Mouse (Mus musculus): ENCODE data around the gene Nagk. TPM values are rescaled to one million over a fixed set of nuclear protein-coding genes. Genes with fewer than 3 reads are reported as not detected.
A peak's percentile ranks its signal among the peaks of the same experiment; 100 is the strongest.

The Nagk gene
- total and polyA plus RNA-seq, 2 experiments from 2014 or later, result 70.0 to 92.0 TPM

- Histone ChIP-seq H3K4me3 (ENCODE audit: low read length) (peak overlapping the region; percentile 16), H3K4me2 (ENCODE audit: low read depth, low read length) (peak overlapping the region; percentile 46), H3K27me3 (ENCODE audit: insufficient read depth, low read length) (peaks cover 44% of the 10 kb centered on the region), H3K9ac (replicated peaks; ENCODE audit: low read length) (no peak overlapping the region; the same call in 1 of the 2 replicates), H3K9me3 (ENCODE audit: low read length) (no peaks in the 10 kb centered on the region), H3K36me3 (ENCODE audit: insufficient read depth, low read length) (0 out of 2 replicates have a peak, but pooled peaks cover 3% of the 10 kb centered on the region), H3K4me1 (ENCODE audit: insufficient read depth, low read length) (no peaks in the 10 kb centered on the region), H3K27ac (no peak overlapping the region)
- TF ChIP-seq CTCF (IDR thresholded peaks at IDR 0.05; ENCODE audit: low read depth), result 0 out of 2 replicates have a peak, but pooled peaks have one; percentile 9
- peak; percentile 15 for DNase-seq (ENCODE audit: low spot score)
- 0 out of 2 replicates have a peak, but pooled peaks have one; percentile 33 for ATAC-seq
- 4% methylated on average over 35 of the region's 35 CpGs for WGBS
These were observed 31.8 kb upstream of the Nagk start for GRCm38 (mm10) chr6:83762880-83763431.

GRCm38 (mm10) chr6:83766982-83767381 is 27.8 kb upstream of the Nagk start:
- no peak overlapping the region for H3K4me3 ChIP-seq (ENCODE audit: low read length)
- H3K4me1 ChIP-seq (ENCODE audit: insufficient read depth, low read length), result no peaks in the 10 kb centered on the region
- H3K27ac ChIP-seq, result no peak overlapping the region
- no peak for TF ChIP-seq CTCF (IDR thresholded peaks at IDR 0.05; ENCODE audit: low read depth)
- WGBS, result 90% methylated on average over 3 of the region's 3 CpGs
- peaks cover 28% of the 10 kb centered on the region; the same call in 1 of the 2 replicates for H3K36me3 ChIP-seq (ENCODE audit: insufficient read depth, low read length)
- H3K27me3 ChIP-seq (ENCODE audit: insufficient read depth, low read length), result peaks cover 25% of the 10 kb centered on the region; the same call in 1 of the 2 replicates
- ATAC-seq (no peak), DNase-seq (ENCODE audit: low spot score) (no peak)
- no peaks in the 10 kb centered on the region for H3K9me3 ChIP-seq (ENCODE audit: low read length)
- H3K4me2 ChIP-seq (ENCODE audit: low read depth, low read length), result no peak overlapping the region
- no peak overlapping the region for H3K9ac ChIP-seq (replicated peaks; ENCODE audit: low read length)

- peaks cover 30% of the 10 kb centered on the region; the same call in 1 of the 2 replicates for H3K36me3 ChIP-seq (ENCODE audit: insufficient read depth, low read length)
- no peak overlapping the region for H3K9ac ChIP-seq (replicated peaks; ENCODE audit: low read length)
- H3K27me3 ChIP-seq (ENCODE audit: insufficient read depth, low read length), result 0 out of 2 replicates have a peak, but pooled peaks cover 12% of the 10 kb centered on the region
- H3K4me3 ChIP-seq (ENCODE audit: low read length), result no peak overlapping the region
- H3K9me3 ChIP-seq (ENCODE audit: low read length), result no peaks in the 10 kb centered on the region
- DNase-seq (ENCODE audit: low spot score), result no peak
- 83% methylated on average over 5 of the region's 5 CpGs for WGBS
- H3K4me1 ChIP-seq (ENCODE audit: insufficient read depth, low read length), result 0 out of 2 replicates have a peak, but pooled peaks cover under 1% of the 10 kb centered on the region
- TF ChIP-seq CTCF (IDR thresholded peaks at IDR 0.05; ENCODE audit: low read depth), result no peak
- no peak for ATAC-seq
- no peak overlapping the region for H3K4me2 ChIP-seq (ENCODE audit: low read depth, low read length)
- no peak overlapping the region for H3K27ac ChIP-seq
These were observed 26.3 kb upstream of the Nagk start for GRCm38 (mm10) chr6:83768485-83768884.

- no peak for TF ChIP-seq CTCF (IDR thresholded peaks at IDR 0.05; ENCODE audit: low read depth)
- DNase-seq (ENCODE audit: low spot score) (no peak), ATAC-seq (no peak)
- Histone ChIP-seq H3K9ac (replicated peaks; ENCODE audit: low read length) (no peak overlapping the region), H3K27me3 (ENCODE audit: insufficient read depth, low read length) (no peaks in the 10 kb centered on the region), H3K27ac (no peak overlapping the region), H3K4me2 (ENCODE audit: low read depth, low read length) (peak overlapping the region; percentile 67), H3K4me1 (ENCODE audit: insufficient read depth, low read length) (peaks cover 12% of the 10 kb centered on the region; the same call in 1 of the 2 replicates), H3K4me3 (ENCODE audit: low read length) (peak overlapping the region; percentile 92), H3K36me3 (ENCODE audit: insufficient read depth, low read length) (peaks cover 24% of the 10 kb centered on the region; the same call in 1 of the 2 replicates), H3K9me3 (ENCODE audit: low read length) (no peaks in the 10 kb centered on the region)
- WGBS, result 63% methylated on average over 9 of the region's 9 CpGs
These were observed 20.7 kb upstream of the Nagk start for GRCm38 (mm10) chr6:83774126-83774525.

- H3K36me3 ChIP-seq (ENCODE audit: insufficient read depth, low read length), result peaks cover 17% of the 10 kb centered on the region; the same call in 1 of the 2 replicates
- no peaks in the 10 kb centered on the region for H3K27me3 ChIP-seq (ENCODE audit: insufficient read depth, low read length)
- ATAC-seq (peak; percentile 25; the same call in 1 of the 2 replicates), DNase-seq (ENCODE audit: low spot score) (peak; percentile 26)
- peaks cover 12% of the 10 kb centered on the region; the same call in 1 of the 2 replicates for H3K4me1 ChIP-seq (ENCODE audit: insufficient read depth, low read length)
- H3K4me2 ChIP-seq (ENCODE audit: low read depth, low read length), result peak overlapping the region; percentile 67
- TF ChIP-seq CTCF (IDR thresholded peaks at IDR 0.05; ENCODE audit: low read depth), result no peak
- peak overlapping the region; percentile 84 for H3K27ac ChIP-seq
- WGBS, result 2% methylated on average over 14 of the region's 14 CpGs
- no peaks in the 10 kb centered on the region for H3K9me3 ChIP-seq (ENCODE audit: low read length)
- H3K9ac ChIP-seq (replicated peaks; ENCODE audit: low read length), result peak overlapping the region; percentile 87
- H3K4me3 ChIP-seq (ENCODE audit: low read length), result peak overlapping the region; percentile 92
These were observed 19.8 kb upstream of the Nagk start for GRCm38 (mm10) chr6:83774781-83775563.

- H3K4me2 ChIP-seq (ENCODE audit: low read depth, low read length), result peak within 1 kb of the TSS; percentile 67
- under 1% methylated on average over 45 of the region's 45 CpGs for WGBS
- ATAC-seq (peak; percentile 98), DNase-seq (ENCODE audit: low spot score) (peak; percentile 95)
- peak; percentile 84 for TF ChIP-seq CTCF (IDR thresholded peaks at IDR 0.05; ENCODE audit: low read depth)
- H3K36me3 ChIP-seq (ENCODE audit: insufficient read depth, low read length), result peaks cover 11% of the 10 kb centered on the region; the same call in 1 of the 2 replicates
- peaks cover 12% of the 10 kb centered on the region; the same call in 1 of the 2 replicates for H3K4me1 ChIP-seq (ENCODE audit: insufficient read depth, low read length)
- peak within 1 kb of the TSS; percentile 87 for H3K9ac ChIP-seq (replicated peaks; ENCODE audit: low read length)
- H3K4me3 ChIP-seq (ENCODE audit: low read length), result peak within 1 kb of the TSS; percentile 92
- no peaks in the 10 kb centered on the region for H3K27me3 ChIP-seq (ENCODE audit: insufficient read depth, low read length)
- H3K9me3 ChIP-seq (ENCODE audit: low read length), result no peaks in the 10 kb centered on the region
- H3K27ac ChIP-seq, result peak within 1 kb of the TSS; percentile 84
These were observed 19.0 kb upstream of the Nagk start, which contains the start of gene Tex261 for GRCm38 (mm10) chr6:83775638-83776293. Gene Tex261 (minus strand): TSS chr6:83775813.
